Mouse (Mus musculus) CH12.LX (cell line): ENCODE measurements around the gene Calr. TPM values are rescaled to one million over a fixed set of nuclear protein-coding genes. Genes with fewer than 3 reads are reported as not detected.

Experiments used
- DNase-seq: peaks from one replicate; pipeline ENCODE4 v3.0.0-alpha.2; 2013; ENCODE audit errors: extremely low read depth
- H3K27ac ChIP-seq: 2 replicates; pipeline ENCODE4 v1.5.1; 2012; ENCODE audit warnings: low read depth, mild to moderate bottlenecking, control low read depth, moderate library complexity; ENCODE audit not compliant: insufficient read depth
- H3K27me3 ChIP-seq: replicated peaks from 2 replicates; pipeline ENCODE3; 2012; ENCODE audit warnings: inconsistent platforms
- H3K36me3 ChIP-seq, 2 experiments: replicated peaks in 1 of 2; 2 replicates each; pipeline versions ENCODE3 to v1.6.1; 2012; ENCODE audit warnings: inconsistent platforms in 1 of 2, low read length in 1 of 2, mild to moderate bottlenecking in 1 of 2, mixed read lengths in 1 of 2, moderate library complexity in 1 of 2; ENCODE audit not compliant: control insufficient read depth in 1 of 2, insufficient read depth in 1 of 2
- H3K4me1 ChIP-seq, 2 experiments: 2 replicates each; pipeline ENCODE4 v1.6.1; 2012; ENCODE audit warnings: inconsistent platforms in 1 of 2, moderate library complexity in 1 of 2; ENCODE audit not compliant: insufficient read depth in 2 of 2, control insufficient read depth in 1 of 2
- H3K4me2 ChIP-seq: 2 replicates; pipeline ENCODE4 v1.6.1; 2012; ENCODE audit warnings: low read depth, mild to moderate bottlenecking, control low read depth; ENCODE audit not compliant: poor library complexity, insufficient read depth, severe bottlenecking
- H3K4me3 ChIP-seq, 3 experiments: fragments of 150-350 bp in 1 of 3; sonication (generic) in 1 of 3; replicated peaks in 1 of 3; 2 replicates each; pipeline versions ENCODE3 to v1.5.1; 2011 to 2012; ENCODE audit warnings: low read depth in 2 of 3, low read length in 2 of 3, mild to moderate bottlenecking in 2 of 3, moderate library complexity in 2 of 3, control low read depth in 1 of 3, improper control_type of control experiment in 1 of 3, inconsistent platforms in 1 of 3, mixed read lengths in 1 of 3; ENCODE audit not compliant: poor library complexity in 1 of 3
- H3K79me2 ChIP-seq: replicated peaks from 2 replicates; pipeline ENCODE4 v1.6.1; 2012; ENCODE audit warnings: mild to moderate bottlenecking, moderate library complexity; ENCODE audit not compliant: control insufficient read depth, poor library complexity, insufficient read depth, severe bottlenecking; ENCODE audit errors: extremely low read depth
- H3K9ac ChIP-seq: 2 replicates; pipeline ENCODE4 v1.6.1; 2012; ENCODE audit warnings: low read depth, mild to moderate bottlenecking, control low read depth, moderate library complexity; ENCODE audit not compliant: insufficient read depth
- H3K9me3 ChIP-seq: replicated peaks from 2 replicates; pipeline ENCODE3; 2012; ENCODE audit warnings: low read length, inconsistent platforms, mixed read lengths
- CHD1 ChIP-seq: IDR thresholded peaks from 2 replicates; pipeline ENCODE4 v1.6.1; 2012; ENCODE audit warnings: low read depth, low read length, improper control_type of control experiment, inconsistent platforms
- POLR2A ChIP-seq: IDR thresholded peaks from 2 replicates; pipeline ENCODE4 v1.6.1; 2011; ENCODE audit warnings: low read depth, mild to moderate bottlenecking, improper control_type of control experiment, low read length
- USF1 ChIP-seq: IDR thresholded peaks from 2 replicates; pipeline ENCODE4 v1.6.1; 2014; ENCODE audit warnings: low read depth, mild to moderate bottlenecking, inconsistent platforms, low read length, improper control_type of control experiment
- USF2 ChIP-seq: conservative IDR thresholded peaks from 2 replicates; pipeline ENCODE4 v1.6.1; 2011; ENCODE audit warnings: low read depth, low read length, improper control_type of control experiment
- dilution Hi-C: fragments of 300-500 bp; cut with MboI; formaldehyde crosslinking; loops from 2 replicates; pipeline ENCODE4 v1.14.3; 2020; ENCODE audit warnings: low sequenced_read_pairs; ENCODE audit not compliant: extremely low pct_unique_long_range_greater_than_20kb, extremely low pct_ligation_motif_present
- in situ Hi-C: fragments of 300-500 bp; cut with MboI; formaldehyde crosslinking; loops from 3 replicates; pipeline ENCODE4 v1.14.3; 2019; ENCODE audit warnings: low sequenced_read_pairs, low pct_ligation_motif_present, low pct_unique_long_range_greater_than_20kb, mixed read lengths
- polyA plus RNA-seq: library from polyadenylated mRNA; unstranded; fragments of >175 nt; gene quantifications from 2 replicates; pipeline ENCODE4 v1.2.1, GENCODE M21; 2012; ENCODE audit warnings: low read depth; ENCODE audit not compliant: insufficient read length
- total RNA-seq, 2 experiments: library from RNA; depleted of rRNA; stranded (reverse); fragments of 300-350 nt in 1 of 2; fragments of >200 nt in 1 of 2; gene quantifications; 2 replicates each; pipeline ENCODE4 v1.2.3; 2012 to 2014

Gene Calr
- total and polyA plus RNA-seq, 3 experiments = 395 to 1,181 (median 627) TPM

GRCm38 (mm10) chr8:84792429-84792947 lies 54.2 kb downstream of the Calr start:
- Histone ChIP-seq H3K27ac (no peak overlapping the region), H3K36me3 (no peaks in the 10 kb centered on the region), H3K4me1 (no peaks in the 10 kb centered on the region), H3K9me3 (no peaks in the 10 kb centered on the region), H3K9ac (no peak overlapping the region), H3K79me2 (no peaks in the 10 kb centered on the region), H3K4me3 (no peak overlapping the region), H3K4me2 (no peak overlapping the region), H3K27me3 (peaks cover 95% of the 10 kb centered on the region)
- TF ChIP-seq POLR2A = no peak
- TF ChIP-seq CHD1 = no peak
- 0 out of 2 replicates have a peak, but pooled peaks have one; percentile 14 for TF ChIP-seq USF2
- TF ChIP-seq USF1 = peak; percentile 22; the same call in 1 of the 2 replicates
- no peak for DNase-seq
- dilution Hi-C loops = no loop called here
- in situ Hi-C loops = no loop called here

Other genes starting within 250 kb of the Calr start
Only the 20 nearest of the 31 such genes appear.
- 157 and 160 TPM in 2 replicates for gene Trmt1, start 160.6 kb downstream of the Calr start, total RNA-seq (2012; rRNA removed)
- 77.0 and 94.5 TPM in 2 replicates for gene Trmt1, start 160.6 kb downstream of the Calr start, total RNA-seq (2014; rRNA removed)
- 140 and 157 TPM in 2 replicates for gene Trmt1, start 160.6 kb downstream of the Calr start, polyA plus RNA-seq
- 45.1 and 49.0 TPM in 2 replicates for gene Nacc1, start 159.1 kb downstream of the Calr start, total RNA-seq (2012; rRNA removed)
- gene Nacc1, start 159.1 kb downstream of the Calr start, total RNA-seq (2014; rRNA removed) = 21.9 and 23.3 TPM in 2 replicates
- gene Nacc1, start 159.1 kb downstream of the Calr start, polyA plus RNA-seq = 73.0 and 84.1 TPM in 2 replicates
- gene Lyl1, start 145.5 kb downstream of the Calr start, total RNA-seq (2012; rRNA removed) = 38.5 and 45.5 TPM in 2 replicates
- 20.3 and 20.6 TPM in 2 replicates for gene Lyl1, start 145.5 kb downstream of the Calr start, total RNA-seq (2014; rRNA removed)
- 53.2 and 54.5 TPM in 2 replicates for gene Lyl1, start 145.5 kb downstream of the Calr start, polyA plus RNA-seq
- gene G430095P16Rik, start 123.9 kb downstream of the Calr start, total RNA-seq (2012; rRNA removed) = 0.17 TPM in 1 of 2 replicates, not detected in the other
- 0.39 TPM in 1 of 2 replicates, not detected in the other for gene G430095P16Rik, start 123.9 kb downstream of the Calr start, total RNA-seq (2014; rRNA removed)
- gene G430095P16Rik, start 123.9 kb downstream of the Calr start, polyA plus RNA-seq = not detected in 2 replicates
- 0.76 and 1.1 TPM in 2 replicates for gene Nfix, start 46.6 kb downstream of the Calr start, total RNA-seq (2012; rRNA removed)
- 0.09 and 0.19 TPM in 2 replicates for gene Nfix, start 46.6 kb downstream of the Calr start, total RNA-seq (2014; rRNA removed)
- gene Nfix, start 46.6 kb downstream of the Calr start, polyA plus RNA-seq = 8.6 and 10.5 TPM in 2 replicates
- 1.7 TPM in 2 replicates for gene Dand5, start 24.1 kb downstream of the Calr start, total RNA-seq (2012; rRNA removed)
- gene Dand5, start 24.1 kb downstream of the Calr start, total RNA-seq (2014; rRNA removed) = 1.4 and 1.8 TPM in 2 replicates
- gene Dand5, start 24.1 kb downstream of the Calr start, polyA plus RNA-seq = 1.5 and 1.7 TPM in 2 replicates
- 53.6 and 59.7 TPM in 2 replicates for gene Gadd45gip1, start 15.4 kb downstream of the Calr start, total RNA-seq (2012; rRNA removed)
- 56.6 and 56.9 TPM in 2 replicates for gene Gadd45gip1, start 15.4 kb downstream of the Calr start, total RNA-seq (2014; rRNA removed)
- gene Gadd45gip1, start 15.4 kb downstream of the Calr start, polyA plus RNA-seq = 56.6 and 57.6 TPM in 2 replicates
- 87.0 and 115 TPM in 2 replicates for gene Rad23a, start 6.3 kb downstream of the Calr start, total RNA-seq (2012; rRNA removed)
- 66.4 and 66.5 TPM in 2 replicates for gene Rad23a, start 6.3 kb downstream of the Calr start, total RNA-seq (2014; rRNA removed)
- gene Rad23a, start 6.3 kb downstream of the Calr start, polyA plus RNA-seq = 135 and 143 TPM in 2 replicates
- 142 and 165 TPM in 2 replicates for gene Farsa, start 10.1 kb upstream of the Calr start, total RNA-seq (2012; rRNA removed)
- 144 and 146 TPM in 2 replicates for gene Farsa, start 10.1 kb upstream of the Calr start, total RNA-seq (2014; rRNA removed)
- 175 and 192 TPM in 2 replicates for gene Farsa, start 10.1 kb upstream of the Calr start, polyA plus RNA-seq
- not detected in 2 replicates for gene Syce2, start 25.2 kb upstream of the Calr start, total RNA-seq (2012; rRNA removed)
- not detected in 2 replicates for gene Syce2, start 25.2 kb upstream of the Calr start, total RNA-seq (2014; rRNA removed)
- 0.54 TPM in 1 of 2 replicates, not detected in the other for gene Syce2, start 25.2 kb upstream of the Calr start, polyA plus RNA-seq
- 26.2 and 27.3 TPM in 2 replicates for gene Gcdh, start 47.0 kb upstream of the Calr start, total RNA-seq (2012; rRNA removed)
- gene Gcdh, start 47.0 kb upstream of the Calr start, total RNA-seq (2014; rRNA removed) = 16.4 and 20.6 TPM in 2 replicates
- gene Gcdh, start 47.0 kb upstream of the Calr start, polyA plus RNA-seq = 13.7 and 17.7 TPM in 2 replicates
- 0.34 and 0.38 TPM in 2 replicates for gene Klf1, start 55.0 kb upstream of the Calr start, total RNA-seq (2012; rRNA removed)
- 0.20 and 0.24 TPM in 2 replicates for gene Klf1, start 55.0 kb upstream of the Calr start, total RNA-seq (2014; rRNA removed)
- gene Klf1, start 55.0 kb upstream of the Calr start, polyA plus RNA-seq = 0.20 and 0.26 TPM in 2 replicates
- 12.8 and 13.6 TPM in 2 replicates for gene Dnase2a, start 61.6 kb upstream of the Calr start, total RNA-seq (2012; rRNA removed)
- 15.0 and 18.4 TPM in 2 replicates for gene Dnase2a, start 61.6 kb upstream of the Calr start, total RNA-seq (2014; rRNA removed)
- gene Dnase2a, start 61.6 kb upstream of the Calr start, polyA plus RNA-seq = 25.4 and 31.4 TPM in 2 replicates
- gene Mast1, start 90.4 kb upstream of the Calr start, total RNA-seq (2012; rRNA removed) = 0.08 and 0.21 TPM in 2 replicates
- gene Mast1, start 90.4 kb upstream of the Calr start, total RNA-seq (2014; rRNA removed) = not detected in 2 replicates
- gene Mast1, start 90.4 kb upstream of the Calr start, polyA plus RNA-seq = 0.34 and 0.55 TPM in 2 replicates
- 0.17 and 0.21 TPM in 2 replicates for gene Rtbdn, start 100.1 kb upstream of the Calr start, total RNA-seq (2012; rRNA removed)
- not detected in 2 replicates for gene Rtbdn, start 100.1 kb upstream of the Calr start, total RNA-seq (2014; rRNA removed)
- gene Rtbdn, start 100.1 kb upstream of the Calr start, polyA plus RNA-seq = 0.93 and 1.8 TPM in 2 replicates
- gene Gm49661, start 122.5 kb upstream of the Calr start, total RNA-seq (2012; rRNA removed) = 1.8 and 3.1 TPM in 2 replicates
- gene Gm49661, start 122.5 kb upstream of the Calr start, total RNA-seq (2014; rRNA removed) = not detected in 2 replicates
- gene Gm49661, start 122.5 kb upstream of the Calr start, polyA plus RNA-seq = not detected in 2 replicates
- 218 and 231 TPM in 2 replicates for gene Prdx2, start 122.7 kb upstream of the Calr start, total RNA-seq (2012; rRNA removed)
- gene Prdx2, start 122.7 kb upstream of the Calr start, total RNA-seq (2014; rRNA removed) = 231 and 232 TPM in 2 replicates
- gene Prdx2, start 122.7 kb upstream of the Calr start, polyA plus RNA-seq = 158 and 159 TPM in 2 replicates
- 104 and 115 TPM in 2 replicates for gene Rnaseh2a, start 122.8 kb upstream of the Calr start, total RNA-seq (2012; rRNA removed)
- gene Rnaseh2a, start 122.8 kb upstream of the Calr start, total RNA-seq (2014; rRNA removed) = 71.6 and 76.2 TPM in 2 replicates
- gene Rnaseh2a, start 122.8 kb upstream of the Calr start, polyA plus RNA-seq = 83.1 and 88.1 TPM in 2 replicates
- gene Junb, start 131.8 kb upstream of the Calr start, total RNA-seq (2012; rRNA removed) = 226 and 342 TPM in 2 replicates
- gene Junb, start 131.8 kb upstream of the Calr start, total RNA-seq (2014; rRNA removed) = 175 and 217 TPM in 2 replicates
- gene Junb, start 131.8 kb upstream of the Calr start, polyA plus RNA-seq = 63.4 and 66.4 TPM in 2 replicates
- 17.6 and 24.7 TPM in 2 replicates for gene Hook2, start 143.7 kb upstream of the Calr start, total RNA-seq (2012; rRNA removed)
- gene Hook2, start 143.7 kb upstream of the Calr start, total RNA-seq (2014; rRNA removed) = 7.1 TPM in 2 replicates
- gene Hook2, start 143.7 kb upstream of the Calr start, polyA plus RNA-seq = 9.8 and 11.7 TPM in 2 replicates